ENCODE assay signal across 15 mouse cellular contexts in the genomic region with DNA sequence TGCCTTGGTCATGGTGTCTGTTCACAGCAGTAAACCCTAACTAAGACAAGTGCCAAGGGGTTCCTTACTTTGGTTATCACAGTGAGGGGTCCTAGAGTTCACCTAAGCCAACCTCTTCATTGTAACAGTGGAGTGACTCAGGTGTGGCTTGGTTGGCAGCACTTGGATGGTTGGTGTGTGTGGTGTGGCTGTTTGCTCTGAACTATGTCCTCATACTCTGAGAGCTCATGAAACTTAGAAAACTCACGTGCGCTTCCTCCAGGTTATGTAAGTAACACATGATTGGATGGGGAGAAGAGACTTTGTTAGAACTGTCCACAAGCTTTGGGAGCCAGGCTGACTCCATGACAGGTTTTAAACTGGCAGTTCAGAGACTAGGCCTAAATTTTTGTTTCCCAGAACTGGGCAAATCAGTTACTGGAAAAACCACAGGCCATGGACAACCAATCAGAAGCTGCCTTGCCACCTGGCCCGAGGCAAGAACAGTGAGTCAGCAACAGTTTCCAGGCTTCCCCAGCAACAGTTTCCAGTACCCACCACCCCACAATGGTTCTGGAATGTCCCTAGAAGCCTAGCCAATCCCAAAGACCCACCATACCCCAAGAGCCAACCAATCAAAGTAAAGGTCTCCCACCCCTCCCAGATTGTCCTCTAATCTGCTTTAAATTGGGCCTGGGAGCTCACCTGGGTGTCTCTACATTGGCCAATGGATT. TPM values are rescaled to one million over a fixed set of nuclear protein-coding genes. Genes with fewer than 3 reads are reported as not detected.
A peak's percentile ranks its signal among the peaks of the same experiment; 100 is the strongest.
DNase-seq lines count a peak whose midpoint lies in the region; ATAC-seq and TF ChIP-seq lines count a peak whose summit lies in the region.
"Had no signal": no experiment of that assay in that cellular context is flagged by ENCODE, and none has a peak within 500 bp of the region (broad histone marks: within the 10 kb centered on the region; RNA-seq: fewer than 3 reads in every experiment).

No protein-coding gene starts in this region.

- 0 out of 2 replicates have a peak, but pooled peaks have one; percentile 1 for ATAC-seq in forebrain, embryonic 11.5 days (replicated peaks; ENCODE audit: low FRiP score)
- no peak for ATAC-seq in midbrain, embryonic 13.5 days
- no peak for ATAC-seq in midbrain, postnatal 0 days (ENCODE audit: low FRiP score)
- no peak for ATAC-seq in neural tube, embryonic 13.5 days (ENCODE audit: low read depth)
- ATAC-seq: intestine, embryonic 15.5 days had no signal

- H3K27ac ChIP-seq in forebrain, embryonic 11.5 days (ENCODE audit: low read depth, low read length) = peak overlapping the region; percentile 63
- H3K27ac ChIP-seq in forebrain, embryonic 10.5 days = no peak overlapping the region
- peak overlapping the region; percentile 76 for H3K27ac ChIP-seq in midbrain, embryonic 13.5 days
- H3K27ac ChIP-seq in midbrain, postnatal 0 days (ENCODE audit: low read depth, low read length) = no peak overlapping the region
- peak overlapping the region; percentile 79 for H3K27ac ChIP-seq in neural tube, embryonic 13.5 days (replicated peaks)
- H3K27ac ChIP-seq: heart, adult 2 months; intestine, embryonic 15.5 days; left cerebral cortex, adult 2 months had no signal

- H3K27me3 ChIP-seq in forebrain, embryonic 11.5 days (ENCODE audit: control insufficient read depth, insufficient read depth, low read length) = no peaks in the 10 kb centered on the region
- peaks cover 27% of the 10 kb centered on the region for H3K27me3 ChIP-seq in forebrain, embryonic 10.5 days (ENCODE audit: poor library complexity, severe bottlenecking)
- H3K27me3 ChIP-seq in midbrain, embryonic 13.5 days = peaks cover 35% of the 10 kb centered on the region
- no peaks in the 10 kb centered on the region for H3K27me3 ChIP-seq in midbrain, postnatal 0 days (ENCODE audit: insufficient read depth, low read length)
- peaks cover 10% of the 10 kb centered on the region for H3K27me3 ChIP-seq in neural tube, embryonic 13.5 days
- H3K27me3 ChIP-seq: intestine, embryonic 15.5 days had no signal

- TF ChIP-seq CTCF in midbrain, postnatal 0 days (IDR thresholded peaks at IDR 0.05) = no peak

- no peak overlapping the region for H3K9ac ChIP-seq in forebrain, embryonic 11.5 days (ENCODE audit: low read length)
- no peak overlapping the region for H3K9ac ChIP-seq in midbrain, embryonic 13.5 days (replicated peaks)
- H3K9ac ChIP-seq in midbrain, postnatal 0 days (replicated peaks; ENCODE audit: low read length, poor library complexity, severe bottlenecking) = no peak overlapping the region
- no peak overlapping the region for H3K9ac ChIP-seq in neural tube, embryonic 13.5 days
- H3K9ac ChIP-seq: intestine, embryonic 15.5 days; lung, embryonic 14.5 days had no signal

- no peak overlapping the region for H3K4me3 ChIP-seq in forebrain, embryonic 11.5 days (ENCODE audit: low read depth, low read length)
- no peak overlapping the region for H3K4me3 ChIP-seq in forebrain, embryonic 10.5 days
- no peak overlapping the region for H3K4me3 ChIP-seq in midbrain, embryonic 13.5 days (replicated peaks)
- no peak overlapping the region for H3K4me3 ChIP-seq in midbrain, postnatal 0 days (ENCODE audit: low read depth, low read length)
- no peak overlapping the region for H3K4me3 ChIP-seq in neural tube, embryonic 13.5 days
- H3K4me3 ChIP-seq: heart, adult 2 months; intestine, embryonic 15.5 days; left cerebral cortex, adult 2 months had no signal

- peaks cover 22% of the 10 kb centered on the region for H3K4me1 ChIP-seq in forebrain, embryonic 11.5 days (replicated peaks; ENCODE audit: control insufficient read depth, insufficient read depth, low read length)
- peaks cover 54% of the 10 kb centered on the region for H3K4me1 ChIP-seq in forebrain, embryonic 10.5 days
- H3K4me1 ChIP-seq in midbrain, embryonic 13.5 days (replicated peaks) = peaks cover 60% of the 10 kb centered on the region
- peaks cover 22% of the 10 kb centered on the region for H3K4me1 ChIP-seq in midbrain, postnatal 0 days (ENCODE audit: insufficient read depth, low read length)
- H3K4me1 ChIP-seq in neural tube, embryonic 13.5 days (replicated peaks) = peaks cover 79% of the 10 kb centered on the region

- H3K9me3 ChIP-seq in forebrain, embryonic 11.5 days (ENCODE audit: control insufficient read depth, low read length) = no peaks in the 10 kb centered on the region
- peaks cover 7% of the 10 kb centered on the region; the same call in 1 of the 2 replicates for H3K9me3 ChIP-seq in forebrain, embryonic 10.5 days
- no peaks in the 10 kb centered on the region for H3K9me3 ChIP-seq in midbrain, embryonic 13.5 days
- H3K9me3 ChIP-seq in midbrain, postnatal 0 days (ENCODE audit: low read length) = no peaks in the 10 kb centered on the region
- no peaks in the 10 kb centered on the region for H3K9me3 ChIP-seq in neural tube, embryonic 13.5 days
- H3K9me3 ChIP-seq: intestine, embryonic 15.5 days had no signal

- WGBS in forebrain, embryonic 11.5 days = 94% methylated on average over 3 of the region's 3 CpGs
- WGBS in forebrain, embryonic 10.5 days = 98% methylated on average over 3 of the region's 3 CpGs
- WGBS in midbrain, embryonic 13.5 days = 92% methylated on average over 3 of the region's 3 CpGs
- WGBS in midbrain, postnatal 0 days = 88% methylated on average over 3 of the region's 3 CpGs
- WGBS in neural tube, embryonic 13.5 days = 88% methylated on average over 3 of the region's 3 CpGs

- DNase-seq in forebrain, embryonic 11.5 days (ENCODE audit: low spot score) = no peak
- no peak for DNase-seq in forebrain, embryonic 10.5 days (ENCODE audit: extremely low spot score, low spot score)
- no peak for DNase-seq in midbrain, postnatal 0 days (ENCODE audit: low spot score)
- peak; percentile 77 for DNase-seq in R1 (ENCODE audit: low read depth, low spot score)
- DNase-seq in thymus, adult 18-20 months = no peak
- no peak for DNase-seq in layer of hippocampus, adult 9-10 months (ENCODE audit: low spot score)
- DNase-seq: adrenal gland, postnatal 14 days; heart, adult 2 months; heart, postnatal 14 days; lung, embryonic 14.5 days; thymus, postnatal 25 days had no signal

- no peaks in the 10 kb centered on the region for H3K36me3 ChIP-seq in forebrain, embryonic 11.5 days (ENCODE audit: control insufficient read depth, insufficient read depth, low read length)
- peaks cover 4% of the 10 kb centered on the region; the same call in 1 of the 2 replicates for H3K36me3 ChIP-seq in forebrain, embryonic 10.5 days (replicated peaks)
- H3K36me3 ChIP-seq in midbrain, embryonic 13.5 days = peaks cover 10% of the 10 kb centered on the region; the same call in 1 of the 2 replicates
- H3K36me3 ChIP-seq in midbrain, postnatal 0 days (ENCODE audit: insufficient read depth, low read length) = 0 out of 2 replicates have a peak, but pooled peaks cover 6% of the 10 kb centered on the region
- H3K36me3 ChIP-seq in neural tube, embryonic 13.5 days = peaks cover 11% of the 10 kb centered on the region; the same call in 1 of the 2 replicates
- H3K36me3 ChIP-seq: intestine, embryonic 15.5 days had no signal

- H3K4me2 ChIP-seq in forebrain, embryonic 11.5 days (ENCODE audit: low read depth, low read length, severe bottlenecking) = no peak overlapping the region
- no peak overlapping the region for H3K4me2 ChIP-seq in midbrain, embryonic 13.5 days (replicated peaks)
- H3K4me2 ChIP-seq in midbrain, postnatal 0 days (ENCODE audit: low read depth, low read length, poor library complexity, severe bottlenecking) = no peak overlapping the region
- no peak overlapping the region for H3K4me2 ChIP-seq in neural tube, embryonic 13.5 days
- H3K4me2 ChIP-seq: intestine, embryonic 15.5 days; lung, embryonic 14.5 days had no signal

RNA-seq across cellular contexts. Expression of gene Bfsp2, which starts 23.5 kb away (rescaled TPM):
- 0.65 and 1.8 TPM in 2 replicates for polyA plus RNA-seq in forebrain, embryonic 11.5 days (2014; fragmentation: Nextera tagmentation; extraction: Ambion mirVana)
- 0.59 and 0.79 TPM in 2 replicates for polyA plus RNA-seq in forebrain, embryonic 10.5 days (2016; fragmentation: Nextera tagmentation; extraction: Ambion mirVana)
- 3.5 and 4.0 TPM in 2 replicates for polyA plus RNA-seq in midbrain, embryonic 13.5 days (2015; fragmentation: Nextera tagmentation; extraction: Ambion mirVana)
- 1.2 and 1.8 TPM in 2 replicates for total RNA-seq in midbrain, postnatal 0 days (2014; rRNA removed)
- polyA plus RNA-seq in midbrain, postnatal 0 days (2015; fragmentation: Nextera tagmentation; extraction: Ambion mirVana) = 3.0 and 3.3 TPM in 2 replicates
- 1.2 and 1.5 TPM in 2 replicates for polyA plus RNA-seq in neural tube, embryonic 13.5 days (2015; fragmentation: Nextera tagmentation; extraction: Ambion mirVana)
- total RNA-seq: adrenal gland, postnatal 14 days had no signal

Comparison
In these comparisons a context has a peak if more than half of its experiments do, and no peak if none do; other contexts are left out.
1. H3K27ac ChIP-seq: peak in forebrain, embryonic 11.5 days (single experiment), midbrain, embryonic 13.5 days (single experiment) and neural tube, embryonic 13.5 days (single experiment); none in forebrain, embryonic 10.5 days (single experiment) and midbrain, postnatal 0 days (single experiment).